Mouse (Mus musculus) hindbrain, embryonic 12.5 days (tissue): ENCODE results near the gene Gabbr1. TPM values are rescaled to one million over a fixed set of nuclear protein-coding genes. Genes with fewer than 3 reads are reported as not detected.

ENCODE experiments used
- ATAC-seq: fragments of 200-750 bp; cut with Nextera tagmentation; 2 replicates; pipeline ENCODE4 v1.8.0; 2017; ENCODE audit warnings: moderate TSS enrichment; ENCODE audit not compliant: low FRiP score
- H3K27ac ChIP-seq: fragments of 300-500 bp; sonication (generic); 2 replicates; pipeline ENCODE4 v1.5.1; 2016; ENCODE audit warnings: mild to moderate bottlenecking
- H3K27me3 ChIP-seq: fragments of 300-500 bp; sonication (generic); 2 replicates; pipeline ENCODE4 v1.6.1; 2016; ENCODE audit warnings: mild to moderate bottlenecking
- H3K36me3 ChIP-seq: fragments of 300-500 bp; sonication (generic); 2 replicates; pipeline ENCODE4 v1.6.1; 2016; ENCODE audit warnings: mild to moderate bottlenecking
- H3K4me1 ChIP-seq: fragments of 300-500 bp; sonication (generic); 2 replicates; pipeline ENCODE4 v1.6.1; 2016
- H3K4me2 ChIP-seq: fragments of 300-500 bp; sonication (generic); replicated peaks from 2 replicates; pipeline ENCODE4 v1.6.1; 2016; ENCODE audit warnings: mild to moderate bottlenecking
- H3K4me3 ChIP-seq: fragments of 300-500 bp; sonication (generic); 2 replicates; pipeline ENCODE4 v1.5.1; 2016; ENCODE audit warnings: mild to moderate bottlenecking
- H3K9ac ChIP-seq: fragments of 300-500 bp; sonication (generic); 2 replicates; pipeline ENCODE4 v1.6.1; 2016; ENCODE audit warnings: mild to moderate bottlenecking, moderate library complexity
- H3K9me3 ChIP-seq: fragments of 300-500 bp; sonication (generic); replicated peaks from 2 replicates; pipeline ENCODE4 v1.6.1; 2016; ENCODE audit warnings: mild to moderate bottlenecking
- WGBS: fragments of 180-500 bp; shearing (Covaris S2); methylation state at CpG from one replicate; pipeline ENCODE4 v1.1.7; 2016; 5-methylcytosine and 5-hydroxymethylcytosine counted together
- polyA plus RNA-seq: library from polyadenylated mRNA; unstranded; fragments of >200 nt; fragmentation: Nextera tagmentation; extraction: Ambion mirVana; gene quantifications from 2 replicates; pipeline ENCODE4 v1.2.1, GENCODE M21; 2016

Gene Gabbr1
- polyA plus RNA-seq, 1 experiment from 2014 or later: 42.1 TPM

DNA sequence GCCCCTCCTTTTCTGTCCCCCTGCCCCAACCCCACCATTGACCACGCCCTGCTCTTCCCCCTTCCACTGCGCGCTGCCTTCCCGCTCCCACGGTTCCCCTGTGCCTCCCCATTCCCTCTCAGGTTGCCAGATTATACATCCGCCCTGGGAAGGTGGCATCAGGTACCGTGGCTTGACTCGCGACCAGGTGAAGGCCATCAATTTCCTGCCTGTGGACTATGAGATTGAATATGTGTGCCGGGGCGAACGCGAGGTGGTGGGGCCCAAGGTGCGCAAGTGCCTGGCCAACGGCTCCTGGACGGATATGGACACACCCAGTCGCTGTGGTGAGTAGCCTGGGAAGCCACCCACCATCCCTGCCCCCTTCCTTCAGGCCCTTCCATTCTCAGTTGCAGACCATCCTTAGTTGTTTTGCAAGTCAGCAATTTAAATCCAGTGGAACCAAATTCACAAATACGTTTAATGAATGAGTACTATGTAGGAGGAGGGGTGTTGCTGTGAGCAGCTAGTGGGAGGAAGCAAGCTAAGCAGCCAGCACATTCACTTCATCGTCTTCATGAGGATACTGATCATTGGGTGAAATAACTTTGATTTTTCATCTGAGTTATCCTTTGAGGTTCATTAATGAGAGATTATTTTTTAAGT is 1.7 kb downstream of the Gabbr1 start:
- H3K4me2 ChIP-seq: peak overlapping the region; percentile 69
- H3K9ac ChIP-seq: peak overlapping the region; percentile 98
- no peak for ATAC-seq
- no peaks in the 10 kb centered on the region for H3K9me3 ChIP-seq
- peaks cover 6% of the 10 kb centered on the region for H3K27me3 ChIP-seq
- H3K36me3 ChIP-seq: no peaks in the 10 kb centered on the region
- H3K4me3 ChIP-seq: peak overlapping the region; percentile 90
- 14% methylated on average over 19 of the region's 19 CpGs for WGBS
- H3K27ac ChIP-seq: 0 out of 2 replicates have a peak overlapping the region, but pooled peaks have one; percentile 36
- peaks cover 41% of the 10 kb centered on the region for H3K4me1 ChIP-seq

GRCm38 (mm10) chr17:37047981-37048380 is 2.2 kb downstream of the Gabbr1 start:
- no peak for ATAC-seq
- 19% methylated on average over 3 of the region's 3 CpGs for WGBS

GRCm38 (mm10) chr17:37048383-37048782 is 2.6 kb downstream of the Gabbr1 start:
- H3K9me3 ChIP-seq: no peaks in the 10 kb centered on the region
- ATAC-seq: no peak
- 56% methylated on average over 7 of the region's 7 CpGs for WGBS
- peaks cover 3% of the 10 kb centered on the region for H3K36me3 ChIP-seq
- H3K4me1 ChIP-seq: peaks cover 49% of the 10 kb centered on the region
- peak overlapping the region; percentile 26 for H3K4me3 ChIP-seq
- peak overlapping the region; percentile 45; the same call in 1 of the 2 replicates for H3K9ac ChIP-seq
- no peak overlapping the region for H3K27ac ChIP-seq
- H3K27me3 ChIP-seq: peaks cover 6% of the 10 kb centered on the region
- peak overlapping the region; percentile 69 for H3K4me2 ChIP-seq

More at GRCm38 (mm10) chr17:37047981-37048380, 2.2 kb downstream of the Gabbr1 start:
- H3K27ac ChIP-seq: no peak overlapping the region
- H3K9ac ChIP-seq: peak overlapping the region; percentile 45; the same call in 1 of the 2 replicates
- H3K27me3 ChIP-seq: peaks cover 6% of the 10 kb centered on the region
- no peaks in the 10 kb centered on the region for H3K36me3 ChIP-seq
- H3K4me1 ChIP-seq: peaks cover 45% of the 10 kb centered on the region
- H3K4me2 ChIP-seq: peak overlapping the region; percentile 69
- H3K9me3 ChIP-seq: no peaks in the 10 kb centered on the region
- H3K4me3 ChIP-seq: peak overlapping the region; percentile 26

GRCm38 (mm10) chr17:37049570-37050310 is 4.0 kb downstream of the Gabbr1 start:
- peak overlapping the region; percentile 69 for H3K4me2 ChIP-seq
- peaks cover 49% of the 10 kb centered on the region for H3K4me1 ChIP-seq
- peak overlapping the region; percentile 81 for H3K9ac ChIP-seq
- H3K4me3 ChIP-seq: peak overlapping the region; percentile 55
- peaks cover 15% of the 10 kb centered on the region for H3K36me3 ChIP-seq
- peaks cover 6% of the 10 kb centered on the region for H3K27me3 ChIP-seq
- WGBS: 2% methylated on average over 39 of the region's 39 CpGs
- H3K9me3 ChIP-seq: no peaks in the 10 kb centered on the region
- peak overlapping the region; percentile 58 for H3K27ac ChIP-seq
- ATAC-seq: peak; percentile 10

DNA sequence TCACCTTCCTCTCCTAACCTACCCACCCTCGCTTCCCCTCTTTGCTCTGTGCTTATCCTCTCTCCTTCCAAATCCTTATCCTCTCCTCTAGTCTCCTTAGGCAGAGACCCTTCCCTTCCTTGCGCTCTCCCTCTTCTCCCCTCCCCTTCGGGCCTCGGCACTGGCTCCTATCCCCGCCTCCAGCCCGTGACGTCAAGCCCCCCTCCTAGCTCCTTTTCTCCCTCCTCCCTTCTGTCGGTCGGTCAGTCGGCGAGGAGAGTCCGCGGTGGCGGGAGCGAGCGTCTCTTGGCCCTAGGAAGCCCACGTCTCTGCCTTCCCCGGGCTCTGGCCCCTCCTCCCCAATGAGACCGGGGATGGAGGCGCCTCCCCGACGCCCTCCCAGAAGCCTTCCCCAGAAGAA is 4.6 kb downstream of the Gabbr1 start:
- H3K4me1 ChIP-seq: peaks cover 49% of the 10 kb centered on the region

DNA sequence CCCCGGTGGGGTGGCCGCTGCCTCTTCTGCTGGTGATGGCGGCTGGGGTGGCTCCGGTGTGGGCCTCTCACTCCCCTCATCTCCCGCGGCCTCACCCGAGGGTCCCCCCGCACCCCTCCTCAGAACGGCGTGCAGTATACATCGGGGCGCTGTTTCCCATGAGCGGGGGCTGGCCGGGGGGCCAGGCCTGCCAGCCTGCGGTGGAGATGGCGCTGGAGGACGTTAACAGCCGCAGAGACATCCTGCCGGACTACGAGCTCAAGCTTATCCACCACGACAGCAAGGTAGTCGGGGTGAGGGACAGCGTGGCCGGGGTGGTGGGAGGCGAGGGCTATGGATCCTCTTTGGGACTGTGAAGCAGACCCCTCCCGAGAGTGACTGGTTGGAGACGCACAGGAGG is 5.1 kb downstream of the Gabbr1 start:
- WGBS: 3% methylated on average over 27 of the region's 27 CpGs
- Histone ChIP-seq H3K4me2 (peak overlapping the region; percentile 69), H3K27me3 (peaks cover 6% of the 10 kb centered on the region), H3K4me1 (peaks cover 49% of the 10 kb centered on the region), H3K27ac (peak overlapping the region; percentile 24), H3K9ac (peak overlapping the region; percentile 81), H3K36me3 (peaks cover 27% of the 10 kb centered on the region), H3K4me3 (peak overlapping the region; percentile 55), H3K9me3 (no peaks in the 10 kb centered on the region)
- ATAC-seq: peak; percentile 47

More for the DNA sequence above, 4.6 kb downstream of the Gabbr1 start:
- peaks cover 22% of the 10 kb centered on the region for H3K36me3 ChIP-seq
- H3K27ac ChIP-seq: peak overlapping the region; percentile 58
- H3K9ac ChIP-seq: peak overlapping the region; percentile 81
- H3K9me3 ChIP-seq: no peaks in the 10 kb centered on the region
- 0% methylated on average over 22 of the region's 22 CpGs for WGBS
- peaks cover 6% of the 10 kb centered on the region for H3K27me3 ChIP-seq
- peak; percentile 69 for ATAC-seq
- peak overlapping the region; percentile 69 for H3K4me2 ChIP-seq
- peak overlapping the region; percentile 55 for H3K4me3 ChIP-seq

DNA sequence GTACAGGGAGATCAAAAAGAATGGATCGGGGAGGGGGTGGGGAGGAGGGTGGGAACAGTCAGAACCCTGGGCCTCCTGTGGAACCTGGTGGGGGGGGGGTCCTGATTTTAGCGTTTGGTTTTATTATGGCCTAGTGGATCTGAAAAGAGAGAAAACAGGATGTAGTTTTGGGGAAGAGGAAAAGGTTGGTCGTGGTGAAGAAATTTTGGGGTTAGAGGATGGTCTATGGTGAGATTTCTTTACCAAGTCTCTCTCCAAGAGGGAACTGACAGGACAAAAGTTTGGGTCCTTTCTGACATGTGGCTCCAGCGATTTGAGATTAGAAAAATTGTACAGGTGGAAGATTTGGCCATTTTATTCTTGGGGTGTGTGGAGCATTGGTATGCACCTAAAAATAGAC is 6.0 kb downstream of the Gabbr1 start:
- peak overlapping the region; percentile 69 for H3K4me2 ChIP-seq
- H3K4me3 ChIP-seq: peak overlapping the region; percentile 55; the same call in 1 of the 2 replicates
- H3K27me3 ChIP-seq: peaks cover 6% of the 10 kb centered on the region
- peak overlapping the region; percentile 81; the same call in 1 of the 2 replicates for H3K9ac ChIP-seq
- H3K27ac ChIP-seq: no peak overlapping the region
- peaks cover 35% of the 10 kb centered on the region for H3K36me3 ChIP-seq
- 41% methylated on average over 4 of the region's 4 CpGs for WGBS
- ATAC-seq: no peak
- peaks cover 50% of the 10 kb centered on the region for H3K4me1 ChIP-seq
- no peaks in the 10 kb centered on the region for H3K9me3 ChIP-seq

DNA sequence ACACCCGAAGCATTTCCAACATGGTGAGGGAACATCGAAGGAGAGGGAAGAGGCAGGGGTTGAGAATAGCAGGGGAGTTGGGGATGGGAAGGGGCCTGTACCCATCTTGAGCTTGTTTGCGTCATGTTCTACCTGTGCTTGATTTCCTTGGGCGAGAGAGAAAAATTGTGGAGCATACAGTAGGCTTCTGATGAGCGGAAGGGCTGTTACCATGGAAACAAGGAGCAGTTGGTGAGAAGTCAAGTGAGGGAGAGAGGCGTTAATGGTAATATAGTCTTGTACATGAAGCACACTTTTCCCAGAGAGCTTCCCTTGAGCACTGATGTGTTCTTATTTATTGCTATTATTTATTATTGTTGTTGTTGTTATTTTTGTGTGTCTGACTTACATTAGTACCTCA is 11.2 kb downstream of the Gabbr1 start:
- H3K36me3 ChIP-seq: peaks cover 75% of the 10 kb centered on the region

DNA sequence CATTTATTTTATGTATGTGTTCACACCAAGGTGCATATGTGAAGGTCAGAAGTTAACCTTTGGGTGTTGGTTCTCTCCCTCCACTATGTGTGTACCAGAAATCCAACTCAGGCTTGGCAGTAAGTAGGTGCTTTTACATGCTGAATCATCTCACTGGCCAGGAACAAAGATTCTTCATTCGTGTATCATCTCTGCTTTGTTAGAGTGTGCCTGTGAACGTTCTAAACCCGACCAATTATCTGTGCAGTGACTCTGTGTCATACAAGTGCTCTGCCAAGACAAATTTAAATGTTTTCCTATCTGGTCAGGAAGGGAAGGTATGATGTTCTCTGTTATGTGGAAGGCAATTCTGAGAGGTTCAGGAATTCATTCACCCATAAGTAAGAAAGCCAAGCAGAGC is 15.7 kb downstream of the Gabbr1 start:
- WGBS: 76% methylated on average over 3 of the region's 3 CpGs
- Histone ChIP-seq H3K27me3 (no peaks in the 10 kb centered on the region), H3K9me3 (no peaks in the 10 kb centered on the region), H3K4me2 (no peak overlapping the region), H3K4me1 (0 out of 2 replicates have a peak, but pooled peaks cover 2% of the 10 kb centered on the region), H3K9ac (no peak overlapping the region), H3K4me3 (no peak overlapping the region), H3K27ac (no peak overlapping the region), H3K36me3 (peaks cover 83% of the 10 kb centered on the region)
- ATAC-seq: no peak

More for the DNA sequence above, 11.2 kb downstream of the Gabbr1 start:
- Histone ChIP-seq H3K9ac (no peak overlapping the region), H3K9me3 (no peaks in the 10 kb centered on the region), H3K4me3 (no peak overlapping the region), H3K4me2 (no peak overlapping the region), H3K4me1 (peaks cover 15% of the 10 kb centered on the region), H3K27ac (no peak overlapping the region), H3K27me3 (no peaks in the 10 kb centered on the region)
- ATAC-seq: no peak
- 84% methylated on average over 6 of the region's 6 CpGs for WGBS

DNA sequence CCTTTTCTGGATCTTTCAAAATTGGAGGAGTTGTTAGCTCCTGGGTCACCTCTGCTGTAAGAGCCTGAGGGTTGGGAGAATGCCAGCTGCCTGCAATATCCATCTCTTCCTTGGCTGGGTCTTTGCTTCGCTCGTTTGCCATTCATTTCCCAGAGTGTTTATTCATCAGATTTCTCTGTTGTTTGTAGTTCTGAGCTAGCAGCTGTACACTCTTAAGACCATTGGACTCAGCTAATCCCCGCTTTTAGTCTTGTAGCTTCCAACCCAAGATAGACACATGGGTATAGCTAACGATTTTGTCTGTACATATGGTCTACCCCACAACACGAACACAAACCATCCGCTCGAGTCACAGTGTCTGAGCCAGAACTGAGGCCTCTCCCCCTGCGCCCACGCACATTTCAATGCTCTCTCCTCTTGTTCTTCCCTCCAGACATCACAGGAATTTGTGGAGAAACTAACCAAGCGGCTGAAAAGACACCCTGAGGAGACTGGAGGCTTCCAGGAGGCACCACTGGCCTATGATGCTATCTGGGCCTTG is 16.4 kb downstream of the Gabbr1 start:
- H3K27me3 ChIP-seq: no peaks in the 10 kb centered on the region
- no peak for ATAC-seq
- 85% methylated on average over 10 of the region's 10 CpGs for WGBS
- no peaks in the 10 kb centered on the region for H3K9me3 ChIP-seq
- no peaks in the 10 kb centered on the region for H3K4me1 ChIP-seq
- no peak overlapping the region for H3K4me3 ChIP-seq
- no peak overlapping the region for H3K9ac ChIP-seq
- H3K27ac ChIP-seq: no peak overlapping the region
- H3K36me3 ChIP-seq: peaks cover 84% of the 10 kb centered on the region
- no peak overlapping the region for H3K4me2 ChIP-seq

GRCm38 (mm10) chr17:37063063-37063462 is 17.3 kb downstream of the Gabbr1 start:
- H3K4me2 ChIP-seq: no peak overlapping the region
- no peak overlapping the region for H3K9ac ChIP-seq
- WGBS: 77% methylated on average over 10 of the region's 10 CpGs
- H3K4me3 ChIP-seq: no peak overlapping the region
- H3K27me3 ChIP-seq: no peaks in the 10 kb centered on the region
- no peaks in the 10 kb centered on the region for H3K9me3 ChIP-seq
- H3K27ac ChIP-seq: no peak overlapping the region
- H3K36me3 ChIP-seq: peaks cover 88% of the 10 kb centered on the region
- no peak for ATAC-seq
- no peaks in the 10 kb centered on the region for H3K4me1 ChIP-seq
